Mouse (Mus musculus) MEL (cell line): ENCODE data around the gene Morn3. TPM values are rescaled to one million over a fixed set of nuclear protein-coding genes. Genes with fewer than 3 reads are reported as not detected.

Experiments
- DNase-seq: peaks from one replicate; pipeline ENCODE4 v3.0.0; 2011; ENCODE audit warnings: low read depth, low spot score
- H3K27ac ChIP-seq: 2 replicates; pipeline ENCODE4 v1.5.1; 2012; ENCODE audit warnings: low read depth, mild to moderate bottlenecking, control low read depth, low read length, moderate library complexity; ENCODE audit not compliant: control insufficient read depth
- H3K27me3 ChIP-seq, 2 experiments: fragments of 150-350 bp in 1 of 2; sonication (generic) in 1 of 2; 2 replicates each; pipeline ENCODE4 v1.6.1; 2012; ENCODE audit warnings: low read length in 2 of 2, mild to moderate bottlenecking in 2 of 2, improper control_type of control experiment in 1 of 2, moderate library complexity in 1 of 2; ENCODE audit not compliant: insufficient read depth in 2 of 2, control insufficient read depth in 1 of 2
- H3K36me3 ChIP-seq, 2 experiments: 2 replicates each; pipeline ENCODE4 v1.6.1; 2012 to 2014; ENCODE audit warnings: low read length in 2 of 2, improper control_type of control experiment in 1 of 2, inconsistent platforms in 1 of 2, mild to moderate bottlenecking in 1 of 2; ENCODE audit not compliant: insufficient read depth in 2 of 2, control insufficient read depth in 1 of 2
- H3K4me1 ChIP-seq, 2 experiments: fragments of 150-350 bp in 1 of 2; sonication (generic) in 1 of 2; 2 replicates each; pipeline ENCODE4 v1.6.1; 2012; ENCODE audit warnings: low read length in 2 of 2, improper control_type of control experiment in 1 of 2, mild to moderate bottlenecking in 1 of 2; ENCODE audit not compliant: insufficient read depth in 2 of 2, control insufficient read depth in 1 of 2
- H3K4me3 ChIP-seq, 2 experiments: fragments of 150-350 bp in 1 of 2; sonication (generic) in 1 of 2; 2 replicates each; pipeline ENCODE4 v1.5.1; 2012; ENCODE audit warnings: low read depth in 2 of 2, low read length in 2 of 2, mild to moderate bottlenecking in 2 of 2, moderate library complexity in 2 of 2, control low read depth in 1 of 2, improper control_type of control experiment in 1 of 2; ENCODE audit not compliant: control insufficient read depth in 1 of 2, insufficient read depth in 1 of 2
- H3K79me2 ChIP-seq: 2 replicates; pipeline ENCODE4 v1.6.1; 2012; ENCODE audit warnings: mild to moderate bottlenecking, low read length, moderate library complexity; ENCODE audit not compliant: control insufficient read depth, poor library complexity, insufficient read depth
- H3K9ac ChIP-seq: 2 replicates; pipeline ENCODE4 v1.6.1; 2012; ENCODE audit warnings: low read depth, mild to moderate bottlenecking, control low read depth, low read length, moderate library complexity; ENCODE audit not compliant: control insufficient read depth, poor library complexity, severe bottlenecking
- H3K9me3 ChIP-seq: fragments of 150-350 bp; sonication (generic); replicated peaks from 2 replicates; pipeline ENCODE4 v1.6.1; 2012; ENCODE audit warnings: mild to moderate bottlenecking, low read length, improper control_type of control experiment, moderate library complexity; ENCODE audit not compliant: insufficient read depth
- CHD2 ChIP-seq: IDR thresholded peaks from 2 replicates; pipeline ENCODE4 v1.6.1; 2011; ENCODE audit warnings: low read length, improper control_type of control experiment
- CTCF ChIP-seq, 3 experiments: IDR thresholded peaks in 2 of 3; conservative IDR thresholded peaks in 1 of 3; 2 replicates each; pipeline ENCODE4 v1.5.1; 2011 to 2012; ENCODE audit warnings: low read length in 3 of 3, low read depth in 2 of 3, mild to moderate bottlenecking in 2 of 3, improper control_type of control experiment in 1 of 3, inconsistent platforms in 1 of 3, mixed read lengths in 1 of 3, moderate library complexity in 1 of 3; ENCODE audit not compliant: control insufficient read depth in 1 of 3, insufficient read depth in 1 of 3, poor library complexity in 1 of 3, severe bottlenecking in 1 of 3
- ELF1 ChIP-seq: IDR thresholded peaks from 2 replicates; pipeline ENCODE4 v1.6.1; 2014; ENCODE audit warnings: low read depth, mild to moderate bottlenecking, inconsistent platforms, low read length, improper control_type of control experiment, moderate library complexity
- GABPA ChIP-seq: IDR thresholded peaks from 2 replicates; pipeline ENCODE4 v1.6.1; 2012; ENCODE audit warnings: low read depth, mild to moderate bottlenecking, inconsistent platforms, low read length, improper control_type of control experiment, moderate library complexity
- JUND ChIP-seq: IDR thresholded peaks from 2 replicates; pipeline ENCODE4 v1.6.1; 2011; ENCODE audit warnings: low read depth, mild to moderate bottlenecking, improper control_type of control experiment, low read length
- KAT2A ChIP-seq: conservative IDR thresholded peaks from 2 replicates; pipeline ENCODE4 v1.6.1; 2012; ENCODE audit warnings: low read depth, low read length, improper control_type of control experiment, inconsistent platforms
- MAX ChIP-seq: IDR thresholded peaks from 2 replicates; pipeline ENCODE4 v1.6.1; 2011; ENCODE audit warnings: low read length, improper control_type of control experiment
- MAZ ChIP-seq: IDR thresholded peaks from 2 replicates; pipeline ENCODE4 v1.6.1; 2012; ENCODE audit warnings: low read depth, mild to moderate bottlenecking, inconsistent platforms, low read length, improper control_type of control experiment
- MXI1 ChIP-seq: IDR thresholded peaks from 2 replicates; pipeline ENCODE4 v1.6.1; 2011; ENCODE audit warnings: mild to moderate bottlenecking, low read depth, low read length, improper control_type of control experiment
- MYB ChIP-seq: IDR thresholded peaks from 2 replicates; pipeline ENCODE4 v1.6.1; 2011; ENCODE audit warnings: mild to moderate bottlenecking, low read depth, low read length, improper control_type of control experiment
- MYC ChIP-seq: IDR thresholded peaks from 2 replicates; pipeline ENCODE4 v1.6.1; 2011; ENCODE audit warnings: low read depth, mild to moderate bottlenecking, low read length, improper control_type of control experiment, moderate library complexity
- NRF1 ChIP-seq: IDR thresholded peaks from 2 replicates; pipeline ENCODE4 v1.6.1; 2014; ENCODE audit warnings: low read depth, mild to moderate bottlenecking, inconsistent platforms, low read length, improper control_type of control experiment, moderate library complexity; ENCODE audit not compliant: poor library complexity, insufficient read depth, severe bottlenecking
- POLR2AphosphoS2 ChIP-seq: IDR thresholded peaks from 2 replicates; pipeline ENCODE4 v1.6.1; 2011; ENCODE audit warnings: low read length, improper control_type of control experiment
- RAD21 ChIP-seq: IDR thresholded peaks from 2 replicates; pipeline ENCODE4 v1.6.1; 2011; ENCODE audit warnings: mild to moderate bottlenecking, low read depth, low read length, improper control_type of control experiment
- RCOR1 ChIP-seq: IDR thresholded peaks from 2 replicates; pipeline ENCODE4 v1.6.1; 2012; ENCODE audit warnings: low read depth, mild to moderate bottlenecking, inconsistent platforms, low read length, improper control_type of control experiment
- SIN3A ChIP-seq: IDR thresholded peaks from 2 replicates; pipeline ENCODE4 v1.6.1; 2012; ENCODE audit warnings: low read length, improper control_type of control experiment, inconsistent platforms
- SMC3 ChIP-seq: IDR thresholded peaks from 2 replicates; pipeline ENCODE4 v1.6.1; 2011; ENCODE audit warnings: low read depth, low read length, improper control_type of control experiment
- TBP ChIP-seq: IDR thresholded peaks from 2 replicates; pipeline ENCODE4 v1.8.0; 2011; ENCODE audit warnings: low read depth, low read length, improper control_type of control experiment
- TCF12 ChIP-seq: IDR thresholded peaks from 2 replicates; pipeline ENCODE4 v1.6.1; 2014; ENCODE audit warnings: low read depth, mild to moderate bottlenecking, inconsistent platforms, low read length, improper control_type of control experiment, moderate library complexity
- USF1 ChIP-seq: IDR thresholded peaks from 2 replicates; pipeline ENCODE4 v1.6.1; 2014; ENCODE audit warnings: low read depth, mild to moderate bottlenecking, inconsistent platforms, low read length, improper control_type of control experiment, moderate library complexity
- USF2 ChIP-seq, 2 experiments: IDR thresholded peaks; 2 replicates each; pipeline ENCODE4 v1.6.1; 2011 to 2012; ENCODE audit warnings: improper control_type of control experiment in 2 of 2, low read length in 2 of 2, borderline replicate concordance in 1 of 2, inconsistent platforms in 1 of 2, low read depth in 1 of 2, mild to moderate bottlenecking in 1 of 2; ENCODE audit not compliant: insufficient read depth in 1 of 2
- ZC3H11A ChIP-seq: IDR thresholded peaks from 2 replicates; pipeline ENCODE4 v1.6.1; 2012; ENCODE audit warnings: low read depth, mild to moderate bottlenecking, inconsistent platforms, low read length, improper control_type of control experiment
- ZKSCAN1 ChIP-seq: IDR thresholded peaks from 2 replicates; pipeline ENCODE4 v1.6.1; 2012; ENCODE audit warnings: low read depth, mild to moderate bottlenecking, inconsistent platforms, low read length, improper control_type of control experiment, moderate library complexity
- ZMIZ1 ChIP-seq: IDR thresholded peaks from 2 replicates; pipeline ENCODE4 v1.6.1; 2012; ENCODE audit warnings: low read depth, mild to moderate bottlenecking, inconsistent platforms, low read length, improper control_type of control experiment, moderate library complexity
- polyA plus RNA-seq, 2 experiments: library from polyadenylated mRNA; stranded (reverse) in 1 of 2; unstranded in 1 of 2; fragments of >175 nt in 1 of 2; fragments of >200 nt in 1 of 2; gene quantifications; 2 replicates each; pipeline versions ENCODE4 v1.2.1 to v1.2.4; 2012; ENCODE audit warnings: low replicate concordance in 2 of 2, low read depth in 1 of 2; ENCODE audit not compliant: insufficient read length in 2 of 2, insufficient read depth in 1 of 2, missing spikeins in 1 of 2
- total RNA-seq: library from RNA; depleted of rRNA; stranded (reverse); fragments of 300-350 nt; gene quantifications from 2 replicates; pipeline ENCODE4 v1.2.3, GENCODE M21; 2012

Morn3 gene
- total and polyA plus RNA-seq, 3 experiments: not detected

- TF ChIP-seq ZC3H11A: no peak
- TF ChIP-seq MXI1: peak; percentile 59
- TF ChIP-seq RCOR1: 0 out of 2 replicates have a peak, but pooled peaks have one; percentile 17
- peak; percentile 66 for TF ChIP-seq ELF1
- TF ChIP-seq USF2 (IDR thresholded peaks at IDR 0.05; ENCODE audit: borderline replicate concordance in 1 of 2, insufficient read depth in 1 of 2, low read depth in 1 of 2, low read length in 2 of 2): no peak
- no peak for TF ChIP-seq GABPA
- no peak for TF ChIP-seq JUND
- TF ChIP-seq MAZ: no peak; the same call in 1 of the 2 replicates
- no peak for TF ChIP-seq SMC3
- TF ChIP-seq MAX: peak; percentile 75
- TF ChIP-seq ZKSCAN1: no peak
- peak; percentile 81 for TF ChIP-seq SIN3A
- 0 out of 2 replicates have a peak, but pooled peaks have one; percentile 3 for TF ChIP-seq USF1
These were observed 31.8 kb downstream of the Morn3 start, which contains the start of gene Orai1 (continued) for GRCm38 (mm10) chr5:123014753-123015701.

GRCm38 (mm10) chr5:123013599-123014315, 33.1 kb downstream of the Morn3 start:
- H3K4me1 ChIP-seq: peaks cover 0 to 11% of the 10 kb centered on the region in 2 experiments; a peak in 2 of 4 replicates
- peaks cover 0 to 8% of the 10 kb centered on the region in 2 experiments; a peak in 2 of 4 replicates for H3K36me3 ChIP-seq
- H3K4me3 ChIP-seq: peak overlapping the region in 1 of 2 experiments; percentile 5; a peak in 1 of 4 replicates
- peak overlapping the region; percentile 34 for H3K9ac ChIP-seq
- peaks cover 0 to 1% of the 10 kb centered on the region in 2 experiments; a peak in 1 of 4 replicates for H3K27me3 ChIP-seq
- peak; percentile 87 for DNase-seq
- peak; percentile 67 for TF ChIP-seq RAD21
- peak; percentile 68 for TF ChIP-seq USF1
- TF ChIP-seq RCOR1: peak; percentile 55; the same call in 1 of the 2 replicates
- TF ChIP-seq KAT2A: no peak
- TF ChIP-seq USF2 (IDR thresholded peaks at IDR 0.05; ENCODE audit: borderline replicate concordance in 1 of 2, insufficient read depth in 1 of 2, low read depth in 1 of 2, low read length in 2 of 2): no peak
- TF ChIP-seq ZMIZ1: no peak
- 0 out of 2 replicates have a peak, but pooled peaks have one; percentile 21 for TF ChIP-seq TBP
- peak; percentile 74 for TF ChIP-seq SMC3
- TF ChIP-seq MXI1: peak; percentile 90
- peak; percentile 12; the same call in 1 of the 2 replicates for TF ChIP-seq TCF12
- TF ChIP-seq CTCF (IDR thresholded peaks at IDR 0.05 in 2 of 3, conservative IDR thresholded peaks at IDR 0.05 in 1 of 3; ENCODE audit: control insufficient read depth in 1 of 3, insufficient read depth in 1 of 3, low read depth in 2 of 3, low read length in 3 of 3, poor library complexity in 1 of 3, severe bottlenecking in 1 of 3): peak; percentile 77 to 87 (median 83)
- peak; percentile 47; the same call in 1 of the 2 replicates for TF ChIP-seq ZC3H11A
- no peak for TF ChIP-seq NRF1
- TF ChIP-seq POLR2AphosphoS2: no peak
- TF ChIP-seq SIN3A: peak; percentile 46; the same call in 1 of the 2 replicates
- TF ChIP-seq MAX: peak; percentile 92
- TF ChIP-seq MYB: no peak
- TF ChIP-seq MYC: peak; percentile 99
- no peak for TF ChIP-seq CHD2
- H3K27ac ChIP-seq: peak overlapping the region; percentile 20
- H3K79me2 ChIP-seq: peaks cover 6% of the 10 kb centered on the region
- no peaks in the 10 kb centered on the region for H3K9me3 ChIP-seq
